Mouse (Mus musculus): ENCODE results near the gene Cox14. TPM values are rescaled to one million over a fixed set of nuclear protein-coding genes. Genes with fewer than 3 reads are reported as not detected.

The Cox14 gene
- 216 TPM for polyA plus RNA-seq (2014; fragmentation: Illumina TruSeq; extraction: RNeasy Lipid Tissue Mini Kit (QIAGEN cat#74804); ENCODE audit: low read depth, low replicate concordance)

DNA sequence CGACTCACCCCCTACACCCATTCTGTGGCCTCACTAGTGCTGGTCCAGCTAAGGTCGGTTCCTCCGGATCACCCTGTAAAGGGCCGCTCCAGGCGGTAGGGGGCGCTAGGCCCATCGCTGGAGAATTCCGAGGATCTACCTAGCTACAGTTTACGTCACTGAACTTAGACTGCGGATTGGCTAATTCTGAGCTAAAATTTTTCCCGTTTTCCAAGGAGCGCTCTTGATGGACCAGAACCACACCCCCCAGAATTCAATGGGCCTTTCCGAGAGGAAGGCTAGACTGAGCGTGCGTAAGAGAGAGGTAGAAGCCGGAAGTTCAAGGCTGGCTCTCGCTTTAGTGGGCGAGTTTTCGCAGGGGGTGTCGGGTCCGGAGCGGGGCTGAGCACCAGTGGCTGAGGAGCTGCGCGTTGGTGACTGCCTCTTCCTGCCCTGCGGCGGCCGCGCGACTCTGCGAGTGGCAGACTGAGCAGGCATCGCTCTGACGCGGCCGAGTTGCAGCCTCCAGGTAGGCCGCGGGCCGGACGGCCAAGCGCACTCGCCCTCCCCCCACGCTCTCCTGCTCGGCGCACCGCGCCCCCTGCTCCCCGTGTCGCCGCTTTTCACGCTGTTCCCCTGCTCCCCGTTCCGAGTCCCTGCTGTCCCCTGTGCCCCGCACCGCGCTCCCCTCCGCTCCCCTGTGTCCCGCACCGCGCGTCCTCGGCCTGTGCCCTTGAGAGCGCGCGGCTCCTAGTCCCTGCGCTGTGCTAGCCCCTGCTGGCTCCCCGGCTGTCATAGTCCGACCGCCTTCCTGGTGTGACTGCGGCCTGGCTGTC, at the start of gene Cox14:
Gene Cox14, plus strand, starts transcription at position 278 of the 815 bp plus-strand sequence.

DNA sequence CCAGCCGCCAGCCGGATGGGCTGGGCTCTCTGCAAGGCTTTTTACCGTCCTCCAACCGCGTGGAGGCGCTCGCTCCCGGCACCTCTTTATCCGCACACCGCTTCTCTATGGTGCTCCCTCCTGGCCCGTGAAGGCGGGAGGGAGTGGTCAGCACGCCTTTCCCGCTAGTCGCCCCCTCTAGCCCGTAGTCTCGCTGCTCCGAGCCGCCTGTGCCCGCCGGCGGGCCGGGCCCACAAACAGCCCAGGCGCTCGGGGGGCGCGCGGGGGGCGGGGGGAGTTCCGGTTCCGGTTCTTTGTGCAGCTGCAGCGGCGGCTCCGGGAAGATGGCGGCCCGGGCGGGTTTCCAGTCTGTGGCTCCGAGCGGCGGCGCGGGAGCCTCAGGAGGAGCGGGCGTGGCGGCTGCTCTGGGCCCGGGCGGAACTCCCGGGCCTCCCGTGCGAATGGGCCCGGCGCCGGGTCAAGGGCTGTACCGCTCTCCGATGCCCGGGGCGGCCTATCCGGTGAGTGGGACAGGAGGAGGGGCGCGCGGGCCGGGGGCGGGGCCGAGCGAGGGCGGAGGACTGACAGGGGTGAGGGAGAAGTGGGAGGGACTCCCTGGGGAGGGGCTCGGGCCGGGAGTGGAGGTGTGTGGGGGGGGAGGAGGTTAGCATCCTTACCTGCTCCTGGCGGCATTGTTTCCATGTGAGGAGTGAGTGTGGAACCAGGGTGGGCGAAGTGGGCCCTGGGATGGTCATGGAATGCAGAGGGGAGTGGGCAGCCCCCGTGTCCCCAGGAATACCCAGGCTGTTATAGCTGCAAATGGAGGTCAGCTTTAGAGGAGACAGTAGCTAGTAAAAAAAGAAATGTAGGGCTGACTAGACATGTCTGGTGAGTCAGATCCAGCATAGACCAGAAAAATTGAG, 23.2 kb upstream of the Cox14 start, which contains the start of gene Smarcd1:
Gene Smarcd1, plus strand, starts transcription at position 131 of the 902 bp plus-strand sequence.

DNA sequence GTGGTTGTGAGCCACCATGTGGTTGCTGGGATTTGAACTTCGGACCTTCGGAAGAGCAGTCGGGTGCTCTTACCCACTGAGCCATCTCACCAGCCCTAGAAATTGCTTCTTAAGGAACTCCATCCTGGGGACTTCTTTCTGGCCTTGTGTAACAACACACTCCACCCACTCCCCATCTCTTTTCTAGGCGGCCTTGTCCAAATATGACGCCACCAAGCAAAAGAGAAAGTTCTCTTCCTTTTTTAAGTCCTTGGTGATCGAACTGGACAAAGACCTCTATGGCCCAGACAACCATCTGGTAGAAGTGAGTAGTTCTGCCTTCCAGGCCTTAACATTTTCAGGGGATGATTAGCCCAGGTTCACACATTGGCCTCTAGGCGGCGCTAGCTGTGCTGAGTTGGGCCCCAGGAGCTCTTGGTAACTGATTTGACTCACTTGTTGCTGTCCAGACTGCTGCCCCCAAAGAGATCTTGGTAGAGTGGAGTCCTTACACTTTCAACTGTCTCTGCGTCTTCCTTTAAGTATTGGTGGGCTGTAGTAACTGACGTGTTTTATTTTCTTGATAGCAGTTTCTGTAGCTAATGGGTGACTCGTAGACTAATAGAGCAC, 19.9 kb upstream of the Cox14 start, which contains the start of gene Gm17349:
Gene Gm17349, minus strand, starts transcription at position 51 of the 609 bp plus-strand sequence.

DNA sequence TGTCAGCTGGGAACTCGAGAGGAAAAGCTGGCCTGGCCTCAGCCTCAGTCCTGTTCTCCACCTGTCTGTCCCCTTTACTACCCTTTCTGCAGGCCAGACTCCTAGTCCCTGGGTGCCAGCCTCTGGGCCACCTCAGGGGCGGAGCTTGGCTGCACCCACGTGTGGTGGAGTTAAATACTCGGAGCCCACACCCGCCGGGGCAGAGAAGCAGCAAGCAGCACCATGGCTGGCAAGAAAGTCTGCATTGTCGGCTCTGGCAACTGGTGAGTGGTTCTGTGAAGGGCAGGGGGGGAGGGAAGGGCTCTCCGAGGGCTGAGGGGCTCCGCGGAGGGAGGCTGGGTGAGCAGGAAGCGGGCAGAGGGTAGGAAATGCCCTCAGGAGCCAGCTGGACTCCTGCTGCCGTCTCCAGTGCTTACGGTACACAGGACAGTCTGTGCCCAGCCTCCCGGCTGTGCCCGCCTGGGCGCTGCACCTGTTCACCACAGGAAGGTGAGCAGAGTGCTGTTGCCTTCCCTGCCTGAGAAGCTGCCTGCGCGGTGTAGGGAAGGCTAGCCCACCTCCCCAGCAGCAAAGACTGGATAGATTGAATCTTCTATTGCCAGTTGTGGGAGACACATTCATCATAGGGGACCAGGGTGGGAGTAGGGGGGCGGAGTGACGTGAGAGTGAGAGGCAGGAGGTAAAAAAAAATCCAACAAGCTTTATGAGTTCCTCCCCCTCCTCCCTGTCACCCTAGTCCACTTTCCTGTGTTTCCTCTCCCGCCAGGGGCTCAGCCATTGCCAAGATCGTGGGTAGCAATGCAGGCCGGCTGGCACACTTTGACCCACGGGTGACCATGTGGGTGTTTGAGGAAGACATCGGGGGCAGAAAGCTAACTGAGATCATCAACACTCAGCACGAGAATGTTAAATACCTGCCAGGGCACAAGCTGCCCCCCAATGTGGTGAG, 7.8 kb upstream of the Cox14 start, which contains the start of gene Gpd1:
Gene Gpd1, plus strand, starts transcription at position 130 of the 949 bp plus-strand sequence.

DNA sequence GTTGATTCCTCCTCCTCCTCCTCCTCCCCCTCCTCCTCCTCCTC, 47.3 kb downstream of the Cox14 start, which contains the start of gene Cers5:
Gene Cers5, minus strand, starts transcription at position 5 of the 44 bp plus-strand sequence.

Other genes with a start within 250 kb of the Cox14 start
- 0.31 TPM for gene Faim2, start 197.5 kb upstream of the Cox14 start, polyA plus RNA-seq (2014; fragmentation: Illumina TruSeq; extraction: RNeasy Lipid Tissue Mini Kit (QIAGEN cat#74804); ENCODE audit: low read depth, low replicate concordance)
- gene Aqp2, start 146.6 kb upstream of the Cox14 start, polyA plus RNA-seq (2014; fragmentation: Illumina TruSeq; extraction: RNeasy Lipid Tissue Mini Kit (QIAGEN cat#74804); ENCODE audit: low read depth, low replicate concordance) = not detected
- not detected for gene Aqp5, start 134.8 kb upstream of the Cox14 start, polyA plus RNA-seq (2014; fragmentation: Illumina TruSeq; extraction: RNeasy Lipid Tissue Mini Kit (QIAGEN cat#74804); ENCODE audit: low read depth, low replicate concordance)
- gene Aqp6, start 124.2 kb upstream of the Cox14 start, polyA plus RNA-seq (2014; fragmentation: Illumina TruSeq; extraction: RNeasy Lipid Tissue Mini Kit (QIAGEN cat#74804); ENCODE audit: low read depth, low replicate concordance) = not detected
- gene Racgap1, start 74.0 kb upstream of the Cox14 start, polyA plus RNA-seq (2014; fragmentation: Illumina TruSeq; extraction: RNeasy Lipid Tissue Mini Kit (QIAGEN cat#74804); ENCODE audit: low read depth, low replicate concordance) = 1.5 TPM
- 1.3 TPM for gene Asic1, start 55.2 kb upstream of the Cox14 start, polyA plus RNA-seq (2014; fragmentation: Illumina TruSeq; extraction: RNeasy Lipid Tissue Mini Kit (QIAGEN cat#74804); ENCODE audit: low read depth, low replicate concordance)
- gene Smarcd1, start 23.5 kb upstream of the Cox14 start, polyA plus RNA-seq (2014; fragmentation: Illumina TruSeq; extraction: RNeasy Lipid Tissue Mini Kit (QIAGEN cat#74804); ENCODE audit: low read depth, low replicate concordance) = 31.2 TPM
- gene Gm17349, start 20.1 kb upstream of the Cox14 start, polyA plus RNA-seq (2014; fragmentation: Illumina TruSeq; extraction: RNeasy Lipid Tissue Mini Kit (QIAGEN cat#74804); ENCODE audit: low read depth, low replicate concordance) = not detected
- gene Gpd1, start 8.1 kb upstream of the Cox14 start, polyA plus RNA-seq (2014; fragmentation: Illumina TruSeq; extraction: RNeasy Lipid Tissue Mini Kit (QIAGEN cat#74804); ENCODE audit: low read depth, low replicate concordance) = 57.8 TPM
- gene Cers5, start 47.3 kb downstream of the Cox14 start, polyA plus RNA-seq (2014; fragmentation: Illumina TruSeq; extraction: RNeasy Lipid Tissue Mini Kit (QIAGEN cat#74804); ENCODE audit: low read depth, low replicate concordance) = 29.1 TPM
- 18.0 TPM for gene Lima1, start 149.8 kb downstream of the Cox14 start, polyA plus RNA-seq (2014; fragmentation: Illumina TruSeq; extraction: RNeasy Lipid Tissue Mini Kit (QIAGEN cat#74804); ENCODE audit: low read depth, low replicate concordance)
- gene Fam186a, start 241.4 kb downstream of the Cox14 start, polyA plus RNA-seq (2014; fragmentation: Illumina TruSeq; extraction: RNeasy Lipid Tissue Mini Kit (QIAGEN cat#74804); ENCODE audit: low read depth, low replicate concordance) = 0.16 TPM
- 25.0 TPM for gene Larp4, start 244.4 kb downstream of the Cox14 start, polyA plus RNA-seq (2014; fragmentation: Illumina TruSeq; extraction: RNeasy Lipid Tissue Mini Kit (QIAGEN cat#74804); ENCODE audit: low read depth, low replicate concordance)